ENCODE assay signal across 19 mouse cellular contexts in the genomic region with DNA sequence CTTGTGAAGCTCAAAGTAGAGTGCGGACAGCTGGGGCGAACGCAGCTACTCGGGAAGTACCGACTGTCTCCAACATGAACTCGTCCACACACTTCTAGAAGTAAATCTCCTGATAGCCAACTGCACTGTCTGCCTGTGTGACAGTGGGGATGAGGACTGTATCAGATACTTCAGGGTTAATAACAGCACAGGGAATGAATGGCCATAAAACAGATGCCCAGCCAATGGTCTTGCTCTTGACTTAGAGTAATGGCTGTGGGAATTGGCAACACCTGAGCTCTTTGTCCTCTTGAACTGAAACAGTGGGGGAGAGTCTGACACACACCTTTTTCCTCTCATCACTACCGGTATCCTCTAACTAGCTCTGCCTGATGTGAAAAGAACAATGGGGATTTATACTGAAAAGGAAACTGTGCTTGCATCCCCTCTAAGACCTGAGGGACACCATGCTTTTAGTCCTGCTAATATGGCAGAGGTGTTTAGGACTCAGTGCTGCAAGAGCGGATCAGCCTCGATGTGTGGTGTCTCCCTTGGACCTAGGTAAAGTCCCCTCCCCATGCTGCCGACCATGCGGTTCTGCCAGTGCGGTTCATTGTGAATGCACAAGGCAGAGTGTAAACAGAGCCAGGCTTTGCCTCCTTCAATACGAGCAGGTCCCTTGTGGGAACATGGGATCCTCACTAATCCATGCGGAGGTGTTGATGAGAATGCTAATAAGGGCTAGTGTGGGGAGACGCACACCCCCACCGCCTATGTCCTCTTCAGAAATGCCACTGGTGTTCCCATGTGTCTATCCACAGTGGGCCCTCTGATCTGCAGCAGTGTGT.
DNase-seq lines count a peak whose midpoint lies in the region; ATAC-seq lines count a peak whose summit lies in the region.
"Had no signal": no experiment of that assay in that cellular context is flagged by ENCODE, and none has a peak within 500 bp of the region (broad histone marks: within the 10 kb centered on the region; RNA-seq: fewer than 3 reads in every experiment).

No protein-coding gene starts in this region.

- peak; percentile 75 for ATAC-seq in hindbrain, embryonic 12.5 days (ENCODE audit: low FRiP score)
- peak; percentile 93 for ATAC-seq in midbrain, embryonic 12.5 days (ENCODE audit: low FRiP score, low read depth)
- ATAC-seq: intestine, embryonic 15.5 days had no signal

- H3K9me3 ChIP-seq in hindbrain, embryonic 12.5 days (replicated peaks) = no peaks in the 10 kb centered on the region
- no peaks in the 10 kb centered on the region for H3K9me3 ChIP-seq in midbrain, embryonic 12.5 days
- H3K9me3 ChIP-seq: intestine, embryonic 15.5 days had no signal

- H3K9ac ChIP-seq in hindbrain, embryonic 12.5 days = no peak overlapping the region
- no peak overlapping the region for H3K9ac ChIP-seq in midbrain, embryonic 12.5 days (replicated peaks)
- H3K9ac ChIP-seq: intestine, embryonic 15.5 days; lung, embryonic 14.5 days had no signal

- no peak overlapping the region for H3K4me3 ChIP-seq in hindbrain, embryonic 12.5 days
- no peak overlapping the region for H3K4me3 ChIP-seq in midbrain, embryonic 12.5 days
- H3K4me3 ChIP-seq: erythroblast, embryonic 14.5 days; intestine, embryonic 15.5 days; myocyte had no signal

- H3K4me2 ChIP-seq in hindbrain, embryonic 12.5 days (replicated peaks) = no peak overlapping the region
- no peak overlapping the region for H3K4me2 ChIP-seq in midbrain, embryonic 12.5 days (replicated peaks)
- H3K4me2 ChIP-seq: intestine, embryonic 15.5 days; liver, embryonic 11.5 days; lung, embryonic 14.5 days had no signal

- WGBS in hindbrain, embryonic 12.5 days = 54% methylated on average over 16 of the region's 16 CpGs
- WGBS in midbrain, embryonic 12.5 days = 50% methylated on average over 16 of the region's 16 CpGs

- H3K36me3 ChIP-seq in hindbrain, embryonic 12.5 days = no peaks in the 10 kb centered on the region
- H3K36me3 ChIP-seq in midbrain, embryonic 12.5 days = no peaks in the 10 kb centered on the region
- H3K36me3 ChIP-seq: intestine, embryonic 15.5 days had no signal

- H3K27me3 ChIP-seq in hindbrain, embryonic 12.5 days = no peaks in the 10 kb centered on the region
- H3K27me3 ChIP-seq in midbrain, embryonic 12.5 days = peaks cover 11% of the 10 kb centered on the region
- H3K27me3 ChIP-seq: intestine, embryonic 15.5 days had no signal

- H3K27ac ChIP-seq in hindbrain, embryonic 12.5 days = peak overlapping the region; percentile 69
- peak overlapping the region; percentile 69 for H3K27ac ChIP-seq in midbrain, embryonic 12.5 days (replicated peaks)
- H3K27ac ChIP-seq: intestine, embryonic 15.5 days; kidney, postnatal 0 days had no signal

- DNase-seq in embryo, embryonic 11 days = peak; percentile 12
- DNase-seq in embryo, embryonic 9.5 days (ENCODE audit: extremely low spot score) = no peak
- DNase-seq in layer of hippocampus, adult 8-10 months (ENCODE audit: low spot score in 2 of 2) = no peak
- DNase-seq in right cerebral cortex, postnatal 25 days = no peak
- no peak for DNase-seq in kidney, postnatal 14 days
- no peak for DNase-seq in urinary bladder, postnatal 36 days (ENCODE audit: low spot score in 2 of 2)
- DNase-seq: adrenal gland, postnatal 14 days; cerebellum, adult 8-10 months; heart, postnatal 10 days; layer of hippocampus, adult 9-11 months; lung, embryonic 14.5 days; right cerebral cortex, postnatal 14 days had no signal

- H3K4me1 ChIP-seq in hindbrain, embryonic 12.5 days = peaks cover 22% of the 10 kb centered on the region
- H3K4me1 ChIP-seq in midbrain, embryonic 12.5 days = peaks cover 22% of the 10 kb centered on the region
- H3K4me1 ChIP-seq: intestine, embryonic 15.5 days had no signal
